Mouse (Mus musculus) adrenal gland, adult 18-20 months (tissue): ENCODE measurements at regions not wholly inside any gene's neighbourhood (a gene's known extent, or its start where the extent isn't known, plus 50 kb on each side); places are given as distances from the start of the nearest gene placed in this dataset.

ENCODE experiments used
- DNase-seq, 2 experiments: peaks; one replicate each; pipeline ENCODE4 v3.0.0; 2021 to 2022; ENCODE audit warnings: low spot score in 2 of 2

- no peak for DNase-seq
Measured at GRCm38 (mm10) chr13:46222031-46222430, 51.5 kb upstream of the Stmnd1 start.

- peak; percentile 35 to 57 for DNase-seq
Measured at GRCm38 (mm10) chr13:46218101-46218701, 55.3 kb upstream of the Stmnd1 start.

GRCm38 (mm10) chr13:46216954-46217838 lies 56.3 kb upstream of the Stmnd1 start:
- no peak for DNase-seq

GRCm38 (mm10) chr13:46203551-46203950 lies 70.0 kb upstream of the Stmnd1 start:
- DNase-seq, result no peak

- DNase-seq, result no peak
Measured at GRCm38 (mm10) chr13:46202586-46202985, 70.9 kb upstream of the Stmnd1 start.

GRCm38 (mm10) chr13:46201029-46201599 lies 72.4 kb upstream of the Stmnd1 start:
- no peak for DNase-seq

GRCm38 (mm10) chr13:46193131-46193530 lies 80.4 kb upstream of the Stmnd1 start:
- no peak for DNase-seq

- DNase-seq, result no peak
Measured at GRCm38 (mm10) chr13:46189726-46190125, 83.8 kb upstream of the Stmnd1 start.

GRCm38 (mm10) chr13:46182851-46183250 lies 90.7 kb upstream of the Stmnd1 start:
- DNase-seq, result no peak

- DNase-seq, result no peak
Measured at GRCm38 (mm10) chr13:46180606-46181133, 92.9 kb upstream of the Stmnd1 start.

GRCm38 (mm10) chr13:46179916-46180315 lies 93.6 kb upstream of the Stmnd1 start:
- no peak for DNase-seq

- no peak for DNase-seq
Measured at GRCm38 (mm10) chr13:46173103-46173502, 100.4 kb upstream of the Stmnd1 start.

GRCm38 (mm10) chr13:46162025-46162374 lies 111.5 kb upstream of the Stmnd1 start:
- DNase-seq, result peak; percentile 63 to 75

- peak in 1 of 2 experiments; percentile 2 for DNase-seq
Measured at GRCm38 (mm10) chr13:46161261-46162024, 112.1 kb upstream of the Stmnd1 start.

GRCm38 (mm10) chr13:46159354-46159753 lies 114.2 kb upstream of the Stmnd1 start:
- DNase-seq, result no peak

- DNase-seq, result no peak
Measured at GRCm38 (mm10) chr13:46153282-46154260, 120.0 kb upstream of the Stmnd1 start.

- no peak for DNase-seq
Measured at GRCm38 (mm10) chr13:46140006-46140405, 133.5 kb upstream of the Stmnd1 start.

- DNase-seq, result no peak
Measured at GRCm38 (mm10) chr13:46139251-46139650, 134.3 kb upstream of the Stmnd1 start.

- no peak for DNase-seq
Measured at GRCm38 (mm10) chr13:46135411-46135810, 138.1 kb upstream of the Stmnd1 start.

GRCm38 (mm10) chr13:46129236-46129855 lies 144.2 kb upstream of the Stmnd1 start:
- no peak for DNase-seq
